Mouse (Mus musculus): ENCODE data around the gene Arl2bp. TPM values are rescaled to one million over a fixed set of nuclear protein-coding genes. Genes with fewer than 3 reads are reported as not detected.
A peak's percentile ranks its signal among the peaks of the same experiment; 100 is the strongest.

Arl2bp gene
- polyA plus RNA-seq, 1 experiment: 36.3 TPM

DNA sequence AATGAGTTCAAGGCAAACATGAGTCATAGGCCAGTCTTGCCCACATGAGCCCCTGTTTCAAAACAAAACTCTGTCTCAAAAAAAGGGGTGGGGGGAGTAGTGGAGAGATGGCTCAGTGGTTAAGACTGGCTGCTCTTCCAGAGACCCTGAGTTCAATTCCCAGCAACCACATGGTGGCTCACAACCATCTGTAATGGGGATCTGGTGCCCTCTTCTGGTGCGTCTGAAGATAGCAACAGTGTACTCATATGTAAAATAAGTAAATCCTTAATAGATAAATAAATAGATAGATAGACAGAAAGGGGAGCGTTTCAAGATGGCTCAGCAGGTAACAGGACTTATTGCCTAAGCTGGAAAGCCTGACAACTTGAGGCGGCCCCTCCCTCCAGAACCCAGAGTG, 14.0 kb downstream of the Arl2bp start:
- H3K4me3 ChIP-seq (replicated peaks; ENCODE audit: control insufficient read depth, low read depth, low read length): no peak overlapping the region
- H3K4me1 ChIP-seq (ENCODE audit: control insufficient read depth, insufficient read depth, low read length): no peaks in the 10 kb centered on the region
- 80% methylated on average over 3 of the region's 3 CpGs for WGBS
- H3K27ac ChIP-seq (ENCODE audit: control insufficient read depth, insufficient read depth, low read depth, low read length, poor library complexity): no peak overlapping the region
- TF ChIP-seq CTCF (IDR thresholded peaks at IDR 0.05; ENCODE audit: control insufficient read depth, insufficient read depth, low read length) (no peak), POLR2A (IDR thresholded peaks at IDR 0.05; ENCODE audit: borderline replicate concordance, control insufficient read depth, low read depth, low read length) (no peak)

DNA sequence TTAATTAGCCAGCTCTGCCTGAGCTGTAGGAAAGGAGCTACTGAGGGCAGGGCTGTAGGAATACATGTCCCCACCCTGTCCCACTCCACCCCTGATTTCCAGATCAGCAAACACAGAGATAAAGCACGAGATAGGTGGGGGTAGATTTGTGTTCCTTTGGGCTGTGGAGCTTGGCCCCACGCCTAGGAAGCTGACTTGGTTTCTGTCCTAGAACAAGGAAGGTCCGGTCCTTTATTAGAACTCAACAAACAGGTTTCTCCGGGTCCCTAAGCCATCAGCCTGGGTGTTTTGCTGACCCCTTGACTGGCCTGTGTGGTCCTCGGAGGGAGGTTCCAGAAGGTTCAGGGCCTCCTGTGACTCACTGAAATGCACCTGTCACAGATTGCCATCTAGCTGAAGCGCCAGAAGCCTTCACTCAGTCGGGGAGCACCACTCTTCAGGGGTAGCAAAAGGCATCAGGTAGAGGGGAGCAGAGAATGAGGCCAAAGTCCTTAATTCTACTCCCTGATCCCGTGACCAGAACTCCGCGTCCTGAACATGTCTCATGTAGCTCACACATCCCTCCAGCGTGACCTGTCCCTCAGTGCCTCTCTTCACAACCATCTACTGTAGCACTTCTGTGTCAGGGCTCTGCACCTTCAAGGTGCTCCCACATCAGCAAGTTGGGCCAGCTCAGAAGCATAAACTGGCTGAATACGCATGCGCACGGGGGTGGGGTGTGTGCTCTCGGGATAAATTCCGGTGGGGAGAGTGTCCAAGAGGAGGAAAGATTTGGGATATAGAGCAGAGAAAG, 16.5 kb downstream of the Arl2bp start:
- 79% methylated on average over 16 of the region's 16 CpGs for WGBS
- Histone ChIP-seq H3K4me3 (replicated peaks; ENCODE audit: control insufficient read depth, low read depth, low read length) (no peak overlapping the region), H3K4me1 (ENCODE audit: control insufficient read depth, insufficient read depth, low read length) (no peaks in the 10 kb centered on the region; the same call in 1 of the 2 replicates), H3K27ac (ENCODE audit: control insufficient read depth, insufficient read depth, low read depth, low read length, poor library complexity) (no peak overlapping the region)
- TF ChIP-seq CTCF (IDR thresholded peaks at IDR 0.05; ENCODE audit: control insufficient read depth, insufficient read depth, low read length) (no peak), POLR2A (IDR thresholded peaks at IDR 0.05; ENCODE audit: borderline replicate concordance, control insufficient read depth, low read depth, low read length) (no peak)

DNA sequence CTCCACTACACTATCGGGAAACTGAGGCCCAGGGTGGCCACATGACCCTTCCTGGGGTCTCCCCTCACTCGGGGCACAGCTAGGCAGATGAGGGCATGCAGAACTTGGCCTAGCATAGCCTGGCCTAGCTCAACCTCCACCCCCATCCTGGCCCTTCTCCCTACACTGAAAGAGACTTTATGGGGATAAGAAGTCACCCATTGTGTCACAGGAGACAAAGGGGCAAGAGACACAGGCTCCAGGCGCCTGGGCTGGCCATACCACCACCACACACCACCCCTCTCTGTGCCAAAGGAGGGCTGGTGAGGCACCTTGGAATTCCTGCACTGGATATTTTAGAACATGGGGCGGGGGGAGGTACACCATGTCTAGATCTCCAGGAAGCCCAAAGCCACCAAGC, 17.9 kb downstream of the Arl2bp start:
- H3K4me1 ChIP-seq (ENCODE audit: control insufficient read depth, insufficient read depth, low read length): no peaks in the 10 kb centered on the region; the same call in 1 of the 2 replicates
- TF ChIP-seq POLR2A (IDR thresholded peaks at IDR 0.05; ENCODE audit: borderline replicate concordance, control insufficient read depth, low read depth, low read length): no peak
- no peak for TF ChIP-seq CTCF (IDR thresholded peaks at IDR 0.05; ENCODE audit: control insufficient read depth, insufficient read depth, low read length)
- H3K27ac ChIP-seq (ENCODE audit: control insufficient read depth, insufficient read depth, low read depth, low read length, poor library complexity): no peak overlapping the region
- H3K4me3 ChIP-seq (replicated peaks; ENCODE audit: control insufficient read depth, low read depth, low read length): no peak overlapping the region
- WGBS: 77% methylated on average over 4 of the region's 4 CpGs

DNA sequence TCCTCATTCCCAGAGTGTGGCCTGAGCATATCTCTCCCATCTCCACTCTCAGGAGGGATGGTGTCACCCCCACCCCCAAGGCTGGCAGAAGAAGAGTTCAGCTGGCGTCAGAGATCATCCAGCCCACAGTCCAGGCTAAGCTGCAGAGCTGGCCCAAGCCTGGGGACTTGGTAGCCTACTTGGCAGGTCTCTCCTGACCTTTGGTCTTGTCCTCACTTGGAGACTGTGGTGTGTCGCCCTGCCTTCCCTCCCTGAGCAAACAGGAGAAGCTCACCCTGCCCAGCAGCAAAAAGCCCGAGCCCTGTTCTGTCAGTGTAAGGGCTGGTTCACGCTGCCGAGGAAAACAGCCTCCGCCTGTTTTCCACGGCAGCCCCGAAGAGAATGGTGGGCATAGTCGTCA, 19.6 kb downstream of the Arl2bp start:
- H3K4me1 ChIP-seq (ENCODE audit: control insufficient read depth, insufficient read depth, low read length): no peaks in the 10 kb centered on the region; the same call in 1 of the 2 replicates
- H3K4me3 ChIP-seq (replicated peaks; ENCODE audit: control insufficient read depth, low read depth, low read length): no peak overlapping the region
- H3K27ac ChIP-seq (ENCODE audit: control insufficient read depth, insufficient read depth, low read depth, low read length, poor library complexity): no peak overlapping the region
- 74% methylated on average over 9 of the region's 9 CpGs for WGBS
- TF ChIP-seq CTCF (IDR thresholded peaks at IDR 0.05; ENCODE audit: control insufficient read depth, insufficient read depth, low read length) (no peak), POLR2A (IDR thresholded peaks at IDR 0.05; ENCODE audit: borderline replicate concordance, control insufficient read depth, low read depth, low read length) (no peak)

DNA sequence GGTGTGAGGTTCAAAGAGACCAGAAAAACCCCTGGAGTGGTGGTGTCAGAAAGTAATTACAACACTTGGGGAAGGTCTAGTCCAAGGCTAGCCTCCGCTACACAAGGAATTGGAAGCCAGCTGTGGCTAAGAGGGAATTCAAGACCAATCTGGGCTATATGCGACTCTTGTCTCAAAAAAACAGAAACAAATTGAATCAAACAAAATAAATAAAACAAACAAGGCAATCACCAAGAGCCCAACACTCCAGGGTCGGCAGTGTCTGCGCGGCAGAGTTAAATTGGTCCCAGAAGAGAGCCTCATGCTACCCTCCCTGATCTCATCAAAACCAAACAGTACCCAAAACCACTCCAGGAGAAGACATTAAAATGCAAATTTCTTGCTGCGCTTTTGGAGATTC, 28.3 kb downstream of the Arl2bp start:
- no peak overlapping the region for H3K27ac ChIP-seq (ENCODE audit: control insufficient read depth, insufficient read depth, low read depth, low read length, poor library complexity)
- no peaks in the 10 kb centered on the region for H3K4me1 ChIP-seq (ENCODE audit: control insufficient read depth, insufficient read depth, low read length)
- WGBS: 27% methylated on average over 6 of the region's 6 CpGs
- no peak overlapping the region for H3K4me3 ChIP-seq (replicated peaks; ENCODE audit: control insufficient read depth, low read depth, low read length)
- no peak for TF ChIP-seq CTCF (IDR thresholded peaks at IDR 0.05; ENCODE audit: control insufficient read depth, insufficient read depth, low read length)
- no peak for TF ChIP-seq POLR2A (IDR thresholded peaks at IDR 0.05; ENCODE audit: borderline replicate concordance, control insufficient read depth, low read depth, low read length)

DNA sequence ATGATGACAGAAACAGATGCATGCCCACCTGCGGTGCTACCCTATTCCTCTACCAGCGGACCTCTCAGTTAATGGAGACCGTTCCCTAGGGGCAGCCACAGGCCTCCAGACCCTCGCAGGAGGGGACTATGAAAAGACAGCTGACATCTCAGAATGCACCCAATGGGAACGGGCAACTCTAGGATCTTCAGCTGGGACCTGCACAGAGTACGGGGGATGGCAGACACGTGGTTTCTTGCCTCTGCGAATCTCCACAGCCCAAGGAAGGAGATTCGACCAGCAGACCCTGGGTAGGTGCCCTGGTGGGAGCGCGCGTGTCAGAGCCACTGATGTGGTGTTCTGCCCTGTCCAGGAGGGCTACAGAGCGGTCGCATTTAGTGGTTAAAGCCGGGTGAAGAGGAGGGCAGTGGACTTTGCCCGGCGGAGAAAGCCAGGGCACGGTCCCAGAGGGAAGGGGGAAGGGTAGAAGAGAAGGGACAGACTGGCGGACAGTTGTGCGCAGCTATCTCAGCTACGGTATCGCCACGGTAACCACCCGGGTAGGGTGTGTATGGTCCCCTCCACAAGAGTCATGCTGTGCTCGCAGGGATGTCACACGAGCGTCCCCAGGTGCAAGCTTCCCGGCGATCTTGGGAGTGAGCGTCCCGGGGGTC, 29.1 kb downstream of the Arl2bp start:
- peak overlapping the region; percentile 9 for H3K4me3 ChIP-seq (replicated peaks; ENCODE audit: control insufficient read depth, low read depth, low read length)
- 5% methylated on average over 31 of the region's 31 CpGs for WGBS
- no peaks in the 10 kb centered on the region for H3K4me1 ChIP-seq (ENCODE audit: control insufficient read depth, insufficient read depth, low read length)
- H3K27ac ChIP-seq (ENCODE audit: control insufficient read depth, insufficient read depth, low read depth, low read length, poor library complexity): no peak overlapping the region
- TF ChIP-seq CTCF (IDR thresholded peaks at IDR 0.05; ENCODE audit: control insufficient read depth, insufficient read depth, low read length) (no peak), POLR2A (IDR thresholded peaks at IDR 0.05; ENCODE audit: borderline replicate concordance, control insufficient read depth, low read depth, low read length) (no peak)

DNA sequence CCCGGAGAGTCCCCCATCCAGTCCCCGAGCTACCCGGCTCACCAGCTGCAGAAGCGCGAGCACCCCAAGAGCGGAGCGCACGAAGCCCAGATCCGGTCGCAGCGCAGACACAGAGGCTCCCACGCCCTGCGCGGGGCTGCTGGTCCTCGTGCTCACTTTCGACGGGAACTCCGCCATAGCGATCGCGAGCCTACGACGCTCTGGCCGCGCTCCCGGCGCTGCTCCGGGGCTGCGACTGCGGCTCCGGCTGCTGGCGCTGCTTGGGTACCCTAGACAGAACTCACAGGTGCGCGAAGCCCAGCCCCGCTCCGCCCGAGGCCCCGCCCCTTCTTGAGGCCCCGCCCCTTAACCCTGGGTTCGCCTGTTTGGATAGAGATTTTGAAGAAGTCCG, 29.6 kb downstream of the Arl2bp start, which contains the start of gene Pllp:
Gene Pllp, minus strand, starts transcription at position 285 of the 391 bp plus-strand sequence.
- no peaks in the 10 kb centered on the region for H3K4me1 ChIP-seq (ENCODE audit: control insufficient read depth, insufficient read depth, low read length)
- no peak within 1 kb of the TSS for H3K27ac ChIP-seq (ENCODE audit: control insufficient read depth, insufficient read depth, low read depth, low read length, poor library complexity)
- WGBS: under 1% methylated on average over 41 of the region's 41 CpGs
- no peak for TF ChIP-seq CTCF (IDR thresholded peaks at IDR 0.05; ENCODE audit: control insufficient read depth, insufficient read depth, low read length)
- peak; percentile 19; the same call in 1 of the 2 replicates for TF ChIP-seq POLR2A (IDR thresholded peaks at IDR 0.05; ENCODE audit: borderline replicate concordance, control insufficient read depth, low read depth, low read length)
- H3K4me3 ChIP-seq (replicated peaks; ENCODE audit: control insufficient read depth, low read depth, low read length): peak within 1 kb of the TSS; percentile 30

DNA sequence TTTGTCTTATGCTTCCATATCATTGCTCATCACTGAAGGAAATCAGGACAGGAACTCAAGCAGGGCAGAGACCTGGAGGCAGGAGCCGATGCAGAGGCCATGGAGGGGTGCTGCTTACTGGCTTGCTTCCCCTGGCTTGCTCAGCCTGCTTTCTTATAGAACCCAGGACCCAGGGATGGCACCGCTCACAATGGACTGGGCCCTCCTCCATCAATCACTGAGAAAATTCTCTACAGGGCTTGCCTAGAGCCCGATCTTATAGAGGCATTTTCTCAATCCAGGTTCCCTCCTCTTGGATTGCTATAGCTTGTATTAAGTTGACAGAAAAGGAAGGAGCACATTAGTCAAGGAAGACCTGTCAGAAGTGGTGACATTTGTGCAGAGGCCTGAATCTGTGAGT, 30.2 kb downstream of the Arl2bp start:
- TF ChIP-seq CTCF (IDR thresholded peaks at IDR 0.05; ENCODE audit: control insufficient read depth, insufficient read depth, low read length): no peak
- TF ChIP-seq POLR2A (IDR thresholded peaks at IDR 0.05; ENCODE audit: borderline replicate concordance, control insufficient read depth, low read depth, low read length): no peak
- Histone ChIP-seq H3K4me3 (replicated peaks; ENCODE audit: control insufficient read depth, low read depth, low read length) (no peak overlapping the region), H3K27ac (ENCODE audit: control insufficient read depth, insufficient read depth, low read depth, low read length, poor library complexity) (no peak overlapping the region), H3K4me1 (ENCODE audit: control insufficient read depth, insufficient read depth, low read length) (no peaks in the 10 kb centered on the region)
- 58% methylated on average over 3 of the region's 3 CpGs for WGBS

Measured in bone marrow, adult 2 months (tissue).